16 mouse cellular contexts compared by ENCODE assay signal in genomic region chr2:53028868-53029267, GRCm38 (mm10).
A peak's percentile ranks its signal among the peaks of the same experiment; 100 is the strongest.
DNase-seq lines count a peak whose midpoint lies in the region; ATAC-seq lines count a peak whose summit lies in the region.
"Had no signal": no experiment of that assay in that cellular context is flagged by ENCODE, and none has a peak within 500 bp of the region (broad histone marks: within the 10 kb centered on the region; RNA-seq: fewer than 3 reads in every experiment).

No protein-coding gene starts in this region.

- 0 out of 2 replicates have a peak, but pooled peaks have one; percentile 46 for ATAC-seq in hindbrain, embryonic 12.5 days (ENCODE audit: low FRiP score)
- no peak for ATAC-seq in hindbrain, embryonic 13.5 days (ENCODE audit: low FRiP score)
- ATAC-seq in midbrain, embryonic 16.5 days, result peak; percentile 39; the same call in 1 of the 2 replicates
- no peak for ATAC-seq in midbrain, embryonic 13.5 days
- ATAC-seq in limb, embryonic 13.5 days (ENCODE audit: low FRiP score, low read depth), result no peak
- ATAC-seq in erythroid progenitor cell, adult 5-6 weeks (replicated peaks; ENCODE audit: low FRiP score, poor library complexity, severe bottlenecking), result no peak
- ATAC-seq: activated CD4-positive, CD25-positive, alpha-beta regulatory T cell, adult 4 months had no signal

- H3K4me1 ChIP-seq in hindbrain, embryonic 12.5 days, result peaks cover 7% of the 10 kb centered on the region
- H3K4me1 ChIP-seq in hindbrain, embryonic 13.5 days (replicated peaks), result peaks cover 11% of the 10 kb centered on the region
- H3K4me1 ChIP-seq in midbrain, embryonic 16.5 days (ENCODE audit: control insufficient read depth, insufficient read depth, low read length), result peaks cover 5% of the 10 kb centered on the region
- H3K4me1 ChIP-seq in midbrain, embryonic 13.5 days (replicated peaks), result peaks cover 10% of the 10 kb centered on the region
- peaks cover 55% of the 10 kb centered on the region for H3K4me1 ChIP-seq in limb, embryonic 13.5 days
- H3K4me1 ChIP-seq: liver, embryonic 13.5 days had no signal

- DNase-seq in embryo, embryonic 10.5 days (ENCODE audit: low spot score), result no peak
- DNase-seq in natural killer cell, adult 2 months (ENCODE audit: low spot score in 2 of 2), result no peak
- DNase-seq: cerebellum, postnatal 36 days; gastrocnemius, postnatal 25 days; heart, postnatal 14 days; kidney, adult 2 months; liver, embryonic 13.5 days had no signal

- 71% methylated on average over 1 of the region's 1 CpGs for WGBS in hindbrain, embryonic 12.5 days
- 94% methylated on average over 1 of the region's 1 CpGs for WGBS in hindbrain, embryonic 13.5 days
- WGBS in midbrain, embryonic 16.5 days, result 93% methylated on average over 1 of the region's 1 CpGs
- 89% methylated on average over 1 of the region's 1 CpGs for WGBS in midbrain, embryonic 13.5 days
- 79% methylated on average over 1 of the region's 1 CpGs for WGBS in limb, embryonic 13.5 days

- no peak overlapping the region for H3K27ac ChIP-seq in hindbrain, embryonic 12.5 days
- no peak overlapping the region for H3K27ac ChIP-seq in hindbrain, embryonic 13.5 days
- H3K27ac ChIP-seq in midbrain, embryonic 16.5 days (ENCODE audit: low read length), result no peak overlapping the region
- no peak overlapping the region for H3K27ac ChIP-seq in midbrain, embryonic 13.5 days
- peak overlapping the region; percentile 97; the same call in 1 of the 2 replicates for H3K27ac ChIP-seq in limb, embryonic 13.5 days
- H3K27ac ChIP-seq: heart, embryonic 10.5 days; liver, embryonic 13.5 days; midbrain, embryonic 12.5 days had no signal

- H3K9me3 ChIP-seq in hindbrain, embryonic 12.5 days (replicated peaks), result no peaks in the 10 kb centered on the region
- H3K9me3 ChIP-seq in hindbrain, embryonic 13.5 days, result no peaks in the 10 kb centered on the region
- H3K9me3 ChIP-seq in midbrain, embryonic 16.5 days (replicated peaks; ENCODE audit: control insufficient read depth, low read length, poor library complexity, severe bottlenecking), result no peaks in the 10 kb centered on the region
- H3K9me3 ChIP-seq in midbrain, embryonic 13.5 days, result no peaks in the 10 kb centered on the region
- no peaks in the 10 kb centered on the region for H3K9me3 ChIP-seq in limb, embryonic 13.5 days
- H3K9me3 ChIP-seq: heart, embryonic 10.5 days; liver, embryonic 13.5 days; midbrain, embryonic 12.5 days had no signal

- no peak overlapping the region for H3K9ac ChIP-seq in hindbrain, embryonic 12.5 days
- no peak overlapping the region for H3K9ac ChIP-seq in hindbrain, embryonic 13.5 days
- H3K9ac ChIP-seq in midbrain, embryonic 16.5 days (ENCODE audit: low read depth, low read length), result no peak overlapping the region
- H3K9ac ChIP-seq in midbrain, embryonic 13.5 days (replicated peaks), result no peak overlapping the region
- H3K9ac ChIP-seq in limb, embryonic 13.5 days, result no peak overlapping the region
- H3K9ac ChIP-seq: liver, embryonic 13.5 days; midbrain, embryonic 12.5 days had no signal

- H3K4me3 ChIP-seq in hindbrain, embryonic 12.5 days, result no peak overlapping the region
- H3K4me3 ChIP-seq in hindbrain, embryonic 13.5 days, result no peak overlapping the region
- no peak overlapping the region for H3K4me3 ChIP-seq in midbrain, embryonic 16.5 days (ENCODE audit: low read depth, low read length)
- H3K4me3 ChIP-seq in midbrain, embryonic 13.5 days (replicated peaks), result no peak overlapping the region
- no peak overlapping the region for H3K4me3 ChIP-seq in limb, embryonic 13.5 days
- H3K4me3 ChIP-seq: heart, embryonic 10.5 days; liver, embryonic 13.5 days; midbrain, embryonic 12.5 days had no signal

- H3K36me3 ChIP-seq in hindbrain, embryonic 12.5 days, result no peaks in the 10 kb centered on the region
- H3K36me3 ChIP-seq in hindbrain, embryonic 13.5 days, result no peaks in the 10 kb centered on the region
- no peaks in the 10 kb centered on the region for H3K36me3 ChIP-seq in midbrain, embryonic 16.5 days (ENCODE audit: control insufficient read depth, insufficient read depth, low read length)
- no peaks in the 10 kb centered on the region for H3K36me3 ChIP-seq in midbrain, embryonic 13.5 days
- H3K36me3 ChIP-seq in limb, embryonic 13.5 days, result no peaks in the 10 kb centered on the region
- H3K36me3 ChIP-seq: heart, embryonic 10.5 days; liver, embryonic 13.5 days; midbrain, embryonic 12.5 days had no signal

- no peaks in the 10 kb centered on the region for H3K27me3 ChIP-seq in hindbrain, embryonic 12.5 days
- no peaks in the 10 kb centered on the region for H3K27me3 ChIP-seq in hindbrain, embryonic 13.5 days
- no peaks in the 10 kb centered on the region for H3K27me3 ChIP-seq in midbrain, embryonic 16.5 days (ENCODE audit: control insufficient read depth, insufficient read depth, low read depth, low read length)
- no peaks in the 10 kb centered on the region for H3K27me3 ChIP-seq in midbrain, embryonic 13.5 days
- no peaks in the 10 kb centered on the region for H3K27me3 ChIP-seq in limb, embryonic 13.5 days
- H3K27me3 ChIP-seq: liver, embryonic 13.5 days; midbrain, embryonic 12.5 days had no signal

- H3K4me2 ChIP-seq in hindbrain, embryonic 12.5 days (replicated peaks), result no peak overlapping the region
- no peak overlapping the region for H3K4me2 ChIP-seq in hindbrain, embryonic 13.5 days
- H3K4me2 ChIP-seq in midbrain, embryonic 16.5 days (ENCODE audit: low read length), result no peak overlapping the region
- no peak overlapping the region for H3K4me2 ChIP-seq in midbrain, embryonic 13.5 days (replicated peaks)
- no peak overlapping the region for H3K4me2 ChIP-seq in limb, embryonic 13.5 days (replicated peaks)
- H3K4me2 ChIP-seq: liver, embryonic 13.5 days; midbrain, embryonic 12.5 days had no signal

Comparison
In these comparisons a context has a peak if more than half of its experiments do, and no peak if none do; other contexts are left out.
1. ATAC-seq: peak in hindbrain, embryonic 12.5 days (single experiment) and midbrain, embryonic 16.5 days (single experiment); none in hindbrain, embryonic 13.5 days (single experiment), midbrain, embryonic 13.5 days (single experiment), limb, embryonic 13.5 days (single experiment) and erythroid progenitor cell, adult 5-6 weeks (single experiment).